Mouse (Mus musculus): ENCODE results near the gene Aqp9. TPM values are rescaled to one million over a fixed set of nuclear protein-coding genes. Genes with fewer than 3 reads are reported as not detected.

The Aqp9 gene
- polyA plus RNA-seq, 1 experiment, result 0.01 TPM

DNA sequence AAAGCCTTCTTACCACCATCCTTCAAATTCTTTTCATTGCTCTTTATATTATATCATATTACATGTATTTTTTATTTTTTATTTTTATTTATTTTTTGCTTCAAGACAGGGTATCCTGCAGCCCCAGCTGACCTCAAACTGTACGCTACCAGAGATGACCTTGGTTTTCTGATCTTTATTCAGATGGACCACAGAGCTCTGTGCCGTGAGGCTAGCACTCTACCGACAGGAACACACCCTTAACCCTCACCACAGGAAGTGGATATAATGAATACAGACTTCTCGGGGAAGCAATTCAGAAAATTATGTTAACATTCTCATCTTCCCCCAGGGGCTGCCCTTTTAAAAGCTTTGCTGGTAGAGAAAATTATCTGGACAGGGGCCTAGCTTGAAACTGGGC is 95.4 kb downstream of the Aqp9 start:
- H3K4me3 ChIP-seq (ENCODE audit: insufficient read depth, poor library complexity, severe bottlenecking), result no peak overlapping the region
- no peak overlapping the region for H3ac ChIP-seq (ENCODE audit: control insufficient read depth, insufficient read length, low read depth)
- TF ChIP-seq CTCF (IDR thresholded peaks at IDR 0.05; ENCODE audit: control insufficient read depth, insufficient read depth, insufficient read length) (no peak), MYOD1 (IDR thresholded peaks at IDR 0.05; ENCODE audit: control insufficient read depth, insufficient read length, low read depth) (no peak), USF1 (IDR thresholded peaks at IDR 0.05; ENCODE audit: low read depth) (no peak), MYOG (IDR thresholded peaks at IDR 0.05; ENCODE audit: control insufficient read depth, extremely low read depth, insufficient read length) (no peak), FOSL1 (IDR thresholded peaks at IDR 0.05; ENCODE audit: insufficient read depth, low read length, poor library complexity, severe bottlenecking) (no peak), MAX (IDR thresholded peaks at IDR 0.05) (no peak), CEBPB (IDR thresholded peaks at IDR 0.05; ENCODE audit: low read depth) (no peak)
- H3K36me3 ChIP-seq (ENCODE audit: control insufficient read depth, insufficient read depth), result no peaks in the 10 kb centered on the region
- peaks cover 6% of the 10 kb centered on the region for H3K27me3 ChIP-seq (ENCODE audit: control insufficient read depth, insufficient read depth, insufficient read length)
- H3K79me3 ChIP-seq (ENCODE audit: low read depth), result no peaks in the 10 kb centered on the region
- no peaks in the 10 kb centered on the region for H3K79me2 ChIP-seq (ENCODE audit: control insufficient read depth, insufficient read depth)

DNA sequence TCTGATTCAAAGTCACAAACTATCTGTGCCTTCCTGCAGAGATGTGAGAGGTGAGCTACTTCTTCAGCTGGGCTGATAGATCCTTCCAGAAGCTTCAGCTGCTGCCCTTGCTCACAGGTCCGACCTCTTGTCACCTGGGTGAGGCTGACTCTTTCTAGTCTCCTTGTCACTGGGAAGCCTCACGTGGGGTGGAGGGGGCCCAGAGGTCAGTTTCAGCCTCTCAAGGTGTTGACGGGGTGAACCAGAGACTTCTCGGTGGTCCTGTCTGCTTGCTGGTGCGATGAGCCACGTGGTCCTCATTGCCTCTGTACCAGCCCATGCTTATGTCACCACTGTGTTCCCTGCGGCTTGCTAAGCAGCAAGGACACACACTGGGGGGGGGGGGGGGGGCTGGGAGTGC is 96.0 kb downstream of the Aqp9 start:
- no peaks in the 10 kb centered on the region for H3K79me3 ChIP-seq (ENCODE audit: low read depth)
- no peak overlapping the region for H3K4me3 ChIP-seq (ENCODE audit: insufficient read depth, poor library complexity, severe bottlenecking)
- H3K36me3 ChIP-seq (ENCODE audit: control insufficient read depth, insufficient read depth), result no peaks in the 10 kb centered on the region
- H3K79me2 ChIP-seq (ENCODE audit: control insufficient read depth, insufficient read depth), result no peaks in the 10 kb centered on the region
- H3ac ChIP-seq (ENCODE audit: control insufficient read depth, insufficient read length, low read depth), result no peak overlapping the region
- TF ChIP-seq MYOG (IDR thresholded peaks at IDR 0.05; ENCODE audit: control insufficient read depth, extremely low read depth, insufficient read length), result no peak
- no peak for TF ChIP-seq CEBPB (IDR thresholded peaks at IDR 0.05; ENCODE audit: low read depth)
- TF ChIP-seq MAX (IDR thresholded peaks at IDR 0.05), result no peak
- no peak for TF ChIP-seq MYOD1 (IDR thresholded peaks at IDR 0.05; ENCODE audit: control insufficient read depth, insufficient read length, low read depth)
- no peak for TF ChIP-seq FOSL1 (IDR thresholded peaks at IDR 0.05; ENCODE audit: insufficient read depth, low read length, poor library complexity, severe bottlenecking)
- TF ChIP-seq CTCF (IDR thresholded peaks at IDR 0.05; ENCODE audit: control insufficient read depth, insufficient read depth, insufficient read length), result no peak
- no peak for TF ChIP-seq USF1 (IDR thresholded peaks at IDR 0.05; ENCODE audit: low read depth)
- peaks cover 6% of the 10 kb centered on the region for H3K27me3 ChIP-seq (ENCODE audit: control insufficient read depth, insufficient read depth, insufficient read length)

- no peaks in the 10 kb centered on the region for H3K79me3 ChIP-seq (ENCODE audit: low read depth)
- H3K36me3 ChIP-seq (ENCODE audit: control insufficient read depth, insufficient read depth), result no peaks in the 10 kb centered on the region
- H3K27me3 ChIP-seq (ENCODE audit: control insufficient read depth, insufficient read depth, insufficient read length), result peaks cover 6% of the 10 kb centered on the region
- H3ac ChIP-seq (ENCODE audit: control insufficient read depth, insufficient read length, low read depth), result no peak overlapping the region
- no peaks in the 10 kb centered on the region for H3K79me2 ChIP-seq (ENCODE audit: control insufficient read depth, insufficient read depth)
- no peak overlapping the region for H3K4me3 ChIP-seq (ENCODE audit: insufficient read depth, poor library complexity, severe bottlenecking)
- no peak for TF ChIP-seq FOSL1 (IDR thresholded peaks at IDR 0.05; ENCODE audit: insufficient read depth, low read length, poor library complexity, severe bottlenecking)
- no peak for TF ChIP-seq USF1 (IDR thresholded peaks at IDR 0.05; ENCODE audit: low read depth)
- TF ChIP-seq CTCF (IDR thresholded peaks at IDR 0.05; ENCODE audit: control insufficient read depth, insufficient read depth, insufficient read length), result no peak
- no peak for TF ChIP-seq MYOG (IDR thresholded peaks at IDR 0.05; ENCODE audit: control insufficient read depth, extremely low read depth, insufficient read length)
- TF ChIP-seq MAX (IDR thresholded peaks at IDR 0.05), result no peak
- TF ChIP-seq CEBPB (IDR thresholded peaks at IDR 0.05; ENCODE audit: low read depth), result no peak
- TF ChIP-seq MYOD1 (IDR thresholded peaks at IDR 0.05; ENCODE audit: control insufficient read depth, insufficient read length, low read depth), result no peak
Observed at GRCm38 (mm10) chr9:71071581-71072330, 96.7 kb downstream of the Aqp9 start.

DNA sequence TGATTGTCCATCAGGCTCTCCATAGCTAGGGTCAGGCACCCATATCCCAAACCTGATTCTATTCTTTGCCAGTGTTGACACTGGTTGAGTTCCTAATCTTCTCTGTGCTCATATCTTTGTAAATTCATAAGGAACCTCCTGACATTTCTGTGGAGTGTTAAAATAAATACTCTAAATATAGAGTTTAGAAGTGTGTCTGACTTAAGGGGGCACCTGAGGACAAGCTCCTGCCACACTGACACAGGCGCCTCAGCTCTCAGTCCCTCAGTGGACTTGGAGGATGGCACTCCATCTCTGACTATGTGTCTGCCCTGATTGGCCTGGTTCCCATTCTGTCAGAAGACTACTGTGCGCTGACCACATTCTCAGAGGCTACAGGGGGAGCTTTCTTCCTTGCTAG is 97.9 kb downstream of the Aqp9 start:
- TF ChIP-seq CTCF (IDR thresholded peaks at IDR 0.05; ENCODE audit: control insufficient read depth, insufficient read depth, insufficient read length) (no peak), MYOG (IDR thresholded peaks at IDR 0.05; ENCODE audit: control insufficient read depth, extremely low read depth, insufficient read length) (no peak), FOSL1 (IDR thresholded peaks at IDR 0.05; ENCODE audit: insufficient read depth, low read length, poor library complexity, severe bottlenecking) (no peak), MAX (IDR thresholded peaks at IDR 0.05) (no peak), CEBPB (IDR thresholded peaks at IDR 0.05; ENCODE audit: low read depth) (no peak), MYOD1 (IDR thresholded peaks at IDR 0.05; ENCODE audit: control insufficient read depth, insufficient read length, low read depth) (no peak), USF1 (IDR thresholded peaks at IDR 0.05; ENCODE audit: low read depth) (no peak)
- no peak overlapping the region for H3K4me3 ChIP-seq (ENCODE audit: insufficient read depth, poor library complexity, severe bottlenecking)
- H3K79me2 ChIP-seq (ENCODE audit: control insufficient read depth, insufficient read depth), result no peaks in the 10 kb centered on the region
- peaks cover 6% of the 10 kb centered on the region for H3K27me3 ChIP-seq (ENCODE audit: control insufficient read depth, insufficient read depth, insufficient read length)
- H3K79me3 ChIP-seq (ENCODE audit: low read depth), result no peaks in the 10 kb centered on the region
- no peaks in the 10 kb centered on the region for H3K36me3 ChIP-seq (ENCODE audit: control insufficient read depth, insufficient read depth)
- no peak overlapping the region for H3ac ChIP-seq (ENCODE audit: control insufficient read depth, insufficient read length, low read depth)

DNA sequence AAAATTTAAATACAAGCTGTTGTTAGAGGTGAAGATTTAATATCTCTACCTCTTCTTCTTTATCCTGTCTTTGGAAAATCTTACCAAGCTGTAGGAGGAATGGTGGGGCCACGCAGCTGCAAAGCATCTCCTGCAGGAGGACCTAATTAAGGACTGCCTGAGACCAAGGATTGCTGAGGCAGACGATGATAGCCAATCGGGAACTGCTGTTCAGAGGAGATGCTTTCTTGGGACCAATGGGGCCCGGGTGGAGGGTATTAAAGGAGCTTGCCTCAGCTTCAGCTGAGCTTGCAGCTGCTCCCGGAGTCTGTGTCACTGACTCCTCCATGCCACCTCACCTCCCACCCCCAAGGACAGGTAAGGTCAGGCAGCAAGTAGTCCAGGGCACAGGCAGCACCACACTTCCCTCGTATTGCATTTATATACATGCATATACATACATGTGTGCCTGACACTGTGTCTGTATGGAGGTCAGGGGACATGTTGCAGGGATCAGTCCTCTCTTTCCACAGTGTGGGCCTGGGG is 99.6 kb downstream of the Aqp9 start:
- Histone ChIP-seq H3K4me3 (ENCODE audit: insufficient read depth, poor library complexity, severe bottlenecking) (no peak overlapping the region), H3ac (ENCODE audit: control insufficient read depth, insufficient read length, low read depth) (no peak overlapping the region), H3K27me3 (ENCODE audit: control insufficient read depth, insufficient read depth, insufficient read length) (peaks cover 6% of the 10 kb centered on the region), H3K79me2 (ENCODE audit: control insufficient read depth, insufficient read depth) (no peaks in the 10 kb centered on the region), H3K36me3 (ENCODE audit: control insufficient read depth, insufficient read depth) (no peaks in the 10 kb centered on the region), H3K79me3 (ENCODE audit: low read depth) (no peaks in the 10 kb centered on the region)
- no peak for TF ChIP-seq CTCF (IDR thresholded peaks at IDR 0.05; ENCODE audit: control insufficient read depth, insufficient read depth, insufficient read length)
- no peak for TF ChIP-seq MAX (IDR thresholded peaks at IDR 0.05)
- TF ChIP-seq MYOD1 (IDR thresholded peaks at IDR 0.05; ENCODE audit: control insufficient read depth, insufficient read length, low read depth), result no peak
- TF ChIP-seq CEBPB (IDR thresholded peaks at IDR 0.05; ENCODE audit: low read depth), result no peak
- no peak for TF ChIP-seq FOSL1 (IDR thresholded peaks at IDR 0.05; ENCODE audit: insufficient read depth, low read length, poor library complexity, severe bottlenecking)
- no peak for TF ChIP-seq USF1 (IDR thresholded peaks at IDR 0.05; ENCODE audit: low read depth)
- no peak for TF ChIP-seq MYOG (IDR thresholded peaks at IDR 0.05; ENCODE audit: control insufficient read depth, extremely low read depth, insufficient read length)
